Mouse (Mus musculus) adrenal gland, postnatal 14 days (tissue): ENCODE data around the gene Rrbp1. TPM values are rescaled to one million over a fixed set of nuclear protein-coding genes. Genes with fewer than 3 reads are reported as not detected.

ENCODE experiments used
- DNase-seq: peaks from one replicate; pipeline ENCODE4 v3.0.0; 2021; ENCODE audit warnings: mixed read lengths
- total RNA-seq: library from RNA; stranded (reverse); gene quantifications from 2 replicates; pipeline ENCODE4 v1.2.3, GENCODE M21; 2021

Rrbp1 gene
- total RNA-seq, 1 experiment from 2014 or later, result 205 TPM

- no peak for DNase-seq
Measured at GRCm38 (mm10) chr2:143955004-143955403, 56.1 kb downstream of the Rrbp1 start.

DNA sequence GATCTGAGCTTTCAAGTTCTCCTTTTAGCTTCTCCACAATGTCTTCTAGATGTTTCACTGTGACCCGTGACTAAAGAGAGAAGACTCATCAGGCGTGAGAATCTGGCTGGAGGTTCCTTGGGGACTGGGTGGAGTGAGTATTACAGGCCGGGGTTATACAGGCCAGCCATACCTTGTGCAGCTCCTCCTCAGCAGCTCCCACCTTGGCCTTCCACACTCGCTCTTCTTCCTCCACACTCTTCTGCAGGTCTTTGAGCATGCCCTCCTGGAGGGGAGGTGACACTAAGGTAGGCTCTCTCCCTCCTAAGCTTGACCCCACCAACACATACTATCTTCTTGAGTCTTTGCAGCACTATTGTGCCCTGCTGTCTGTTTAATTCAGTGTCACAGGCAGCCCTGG, 57.1 kb downstream of the Rrbp1 start:
- DNase-seq, result no peak

- peak; percentile 48 for DNase-seq
Measured at GRCm38 (mm10) chr2:143951546-143952315, 59.3 kb downstream of the Rrbp1 start.

DNA sequence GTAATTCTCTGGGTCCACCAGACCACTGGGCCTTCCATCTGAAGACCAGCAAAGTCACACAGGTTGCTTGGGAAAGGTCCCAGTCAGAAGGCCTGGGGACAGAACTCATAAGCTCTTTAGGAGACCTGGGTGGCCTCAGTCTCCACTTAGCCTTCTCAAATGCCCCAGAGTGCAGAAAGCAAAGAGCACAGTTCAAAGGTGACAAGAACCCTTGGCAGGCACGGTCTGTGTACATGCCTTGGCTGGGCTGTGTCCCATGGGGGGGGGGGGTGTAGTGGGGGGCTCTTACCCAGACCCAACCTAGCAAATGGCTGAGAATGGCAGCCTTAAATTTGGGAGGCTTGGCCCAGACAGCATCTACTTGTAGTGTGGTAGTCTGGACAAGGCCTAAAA, 60.0 kb downstream of the Rrbp1 start:
- DNase-seq, result no peak

GRCm38 (mm10) chr2:143950290-143951027, 60.6 kb downstream of the Rrbp1 start:
- no peak for DNase-seq

DNA sequence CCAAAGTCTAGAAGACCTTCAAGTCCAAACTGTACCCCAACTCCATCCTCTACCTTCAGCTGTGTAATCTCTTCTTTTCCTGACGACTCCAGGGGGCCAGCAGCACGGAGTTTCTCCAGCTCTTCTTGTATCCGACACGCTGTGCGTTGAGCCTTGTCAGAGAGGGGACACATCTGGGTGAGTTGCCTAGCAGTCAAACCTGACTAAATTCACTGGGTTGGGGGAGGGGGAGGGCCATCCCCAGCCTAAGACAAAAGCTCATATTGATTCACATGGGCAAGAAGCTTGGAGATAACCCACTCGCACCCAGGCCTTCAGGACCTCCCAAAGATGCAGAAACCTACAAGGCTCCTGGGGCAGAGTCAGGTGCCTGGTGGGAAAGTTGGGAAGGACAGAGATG, 61.8 kb downstream of the Rrbp1 start:
- no peak for DNase-seq

DNA sequence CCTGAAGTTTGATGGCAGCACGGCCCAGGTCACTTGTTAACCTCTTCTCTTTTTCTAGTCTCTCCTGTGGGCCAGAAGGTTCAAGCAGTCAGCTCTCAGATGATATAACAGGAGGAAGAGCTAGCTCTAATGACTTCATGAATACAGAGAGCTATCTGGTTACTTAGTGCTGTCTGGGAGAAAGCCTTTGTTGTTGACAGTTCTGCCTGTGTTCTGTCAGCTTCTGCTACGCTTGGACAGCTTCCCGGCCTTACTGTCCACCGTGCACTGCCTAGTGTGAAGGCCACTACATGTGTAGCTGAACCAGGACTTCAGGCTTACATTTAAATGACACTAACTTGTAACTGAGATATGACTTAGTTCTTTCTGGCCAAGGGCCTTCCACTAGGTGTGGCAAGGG, 62.6 kb downstream of the Rrbp1 start:
- DNase-seq, result no peak

- no peak for DNase-seq
Measured at GRCm38 (mm10) chr2:143947981-143948380, 63.1 kb downstream of the Rrbp1 start.

DNA sequence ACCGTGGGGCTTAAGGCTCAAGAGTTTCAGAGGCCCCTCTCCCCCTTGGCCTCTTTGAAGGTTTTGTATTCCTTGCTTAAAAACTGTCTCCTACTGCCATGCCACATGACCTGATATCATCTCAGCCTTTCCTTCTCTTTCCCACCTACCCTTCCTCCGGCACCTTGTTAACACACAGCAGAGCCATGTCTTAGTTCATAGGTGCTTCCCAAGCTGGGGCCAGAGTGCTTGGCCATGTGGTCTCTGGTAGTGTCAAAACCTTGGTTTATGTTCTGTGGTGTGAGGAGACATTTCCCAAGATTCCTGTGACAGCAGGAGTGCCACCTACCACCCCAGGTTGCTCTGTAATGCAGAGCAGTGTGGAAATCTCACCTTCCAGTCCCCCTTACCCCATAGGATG, 64.7 kb downstream of the Rrbp1 start:
- DNase-seq, result no peak

DNA sequence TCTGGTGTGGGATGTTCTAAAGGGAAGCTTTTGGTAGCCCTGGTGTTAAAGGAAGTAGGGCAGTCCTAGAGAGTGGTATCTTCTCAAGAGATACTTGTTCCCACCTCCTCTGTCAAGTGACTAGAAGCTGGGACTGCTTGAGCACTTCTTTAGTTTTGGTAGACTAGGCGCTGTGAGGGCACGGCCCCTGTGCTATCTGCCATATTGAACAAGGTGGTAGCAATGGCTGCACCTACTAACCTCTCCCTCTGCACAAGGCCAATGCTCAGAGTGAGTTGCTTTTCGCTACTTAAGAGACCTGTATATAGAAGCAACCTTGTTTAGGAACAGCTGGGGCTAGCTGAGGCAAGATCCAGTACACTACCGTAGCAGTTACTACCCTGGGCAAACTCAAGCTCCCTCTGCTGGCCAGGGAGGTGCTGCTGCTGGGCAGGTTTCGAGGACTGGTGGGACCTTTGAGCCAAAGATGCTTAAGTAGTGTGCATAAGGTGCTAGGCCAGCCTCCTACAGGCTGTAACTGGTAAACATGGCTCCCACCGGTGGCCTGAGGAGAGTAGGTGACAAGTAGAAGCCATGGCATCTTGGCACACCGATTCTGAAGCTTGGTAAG, 65.5 kb downstream of the Rrbp1 start:
- DNase-seq, result peak; percentile 60

DNA sequence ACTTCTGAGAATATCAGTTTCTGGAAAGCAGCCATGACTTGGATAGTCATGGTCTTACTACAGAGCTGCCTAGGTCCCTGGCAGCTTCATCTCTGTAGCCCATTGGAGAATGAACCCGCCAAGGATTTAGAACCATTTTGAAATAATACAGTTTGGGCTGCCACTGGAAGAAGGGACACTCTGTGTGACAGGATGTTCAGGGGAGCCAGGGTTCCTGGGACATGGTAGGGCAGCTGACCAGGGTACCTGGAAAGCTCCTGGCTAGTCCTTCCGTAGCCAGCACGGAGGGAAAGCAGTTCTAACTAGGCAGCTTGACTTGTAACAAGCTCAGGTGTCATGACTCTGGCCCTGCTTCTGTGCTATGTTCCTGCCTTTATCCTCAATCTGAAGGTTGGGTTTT, 66.3 kb downstream of the Rrbp1 start:
- DNase-seq, result no peak

GRCm38 (mm10) chr2:143940406-143940805, 70.7 kb downstream of the Rrbp1 start:
- no peak for DNase-seq

- no peak for DNase-seq
Measured at GRCm38 (mm10) chr2:143937861-143938260, 73.2 kb downstream of the Rrbp1 start.

DNA sequence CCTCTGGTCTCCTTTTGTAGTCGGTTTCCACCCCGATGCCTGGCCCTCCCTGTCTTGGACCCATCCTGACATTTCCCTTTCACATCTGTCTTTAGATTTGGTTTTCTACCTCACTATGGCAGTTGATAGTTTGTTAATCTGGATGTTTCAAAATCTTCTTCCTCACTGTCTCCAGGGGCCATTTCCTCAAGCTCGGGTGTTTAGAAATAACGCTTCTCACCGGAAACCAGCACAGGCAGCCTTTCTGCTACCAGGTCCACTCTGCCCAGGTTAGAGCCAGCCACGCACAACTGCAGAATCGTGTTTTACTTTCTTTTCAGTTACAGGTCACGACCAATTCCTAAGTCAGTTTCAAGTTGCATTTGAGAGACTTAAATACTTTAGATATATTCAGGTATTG, 76.6 kb downstream of the Rrbp1 start:
- no peak for DNase-seq

DNA sequence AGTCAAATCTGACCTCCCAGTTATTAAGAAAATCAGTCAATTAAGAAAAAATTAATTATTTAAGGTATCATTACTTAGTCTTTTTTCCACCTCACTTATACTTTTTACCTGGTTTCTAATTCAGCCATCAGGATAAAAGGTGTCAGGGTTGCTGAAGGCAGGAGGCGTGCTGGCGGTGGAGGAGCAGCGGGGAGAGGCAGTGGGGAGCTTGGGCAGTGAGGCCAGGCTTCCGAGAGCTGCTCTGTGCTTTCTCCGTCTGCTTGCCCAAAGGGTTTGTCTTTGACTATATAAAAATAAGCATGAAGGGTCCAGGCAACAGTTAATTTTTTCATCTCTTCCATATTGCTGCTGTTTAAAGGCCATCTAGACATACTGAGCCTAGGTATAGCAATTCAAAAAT, 77.5 kb downstream of the Rrbp1 start:
- DNase-seq, result no peak

DNA sequence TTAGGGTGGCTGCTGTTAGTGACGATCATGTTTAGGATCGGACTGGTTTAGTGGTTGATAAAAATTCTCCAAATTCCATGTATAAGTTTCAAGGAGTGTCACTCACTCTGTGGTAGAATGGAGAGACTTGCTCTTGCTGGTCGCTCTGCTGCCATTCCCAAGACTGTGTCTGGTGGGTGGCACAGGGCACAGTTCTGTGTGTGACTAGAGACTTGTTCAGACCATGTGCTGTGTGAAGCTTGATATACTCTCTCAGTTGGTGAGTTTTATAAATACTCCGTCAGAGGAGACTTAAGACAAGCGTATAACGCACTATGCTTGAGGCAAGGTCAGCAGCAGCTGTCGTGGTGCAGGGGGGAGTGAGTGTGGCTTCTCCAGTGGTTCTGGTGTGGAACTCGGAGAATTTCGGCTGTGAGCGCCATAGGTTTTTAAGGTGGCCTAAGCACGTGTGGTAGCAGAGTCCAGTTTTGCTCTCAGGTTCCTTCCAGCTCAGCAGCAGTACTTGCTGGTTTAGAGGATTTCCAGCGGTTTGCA, 78.7 kb downstream of the Rrbp1 start:
- no peak for DNase-seq

GRCm38 (mm10) chr2:143929607-143930311, 81.3 kb downstream of the Rrbp1 start:
- no peak for DNase-seq

- DNase-seq, result no peak
Measured at GRCm38 (mm10) chr2:143925826-143926225, 85.2 kb downstream of the Rrbp1 start.

- peak; percentile 52 for DNase-seq
Measured at GRCm38 (mm10) chr2:143924085-143924484, 87.0 kb downstream of the Rrbp1 start.

DNA sequence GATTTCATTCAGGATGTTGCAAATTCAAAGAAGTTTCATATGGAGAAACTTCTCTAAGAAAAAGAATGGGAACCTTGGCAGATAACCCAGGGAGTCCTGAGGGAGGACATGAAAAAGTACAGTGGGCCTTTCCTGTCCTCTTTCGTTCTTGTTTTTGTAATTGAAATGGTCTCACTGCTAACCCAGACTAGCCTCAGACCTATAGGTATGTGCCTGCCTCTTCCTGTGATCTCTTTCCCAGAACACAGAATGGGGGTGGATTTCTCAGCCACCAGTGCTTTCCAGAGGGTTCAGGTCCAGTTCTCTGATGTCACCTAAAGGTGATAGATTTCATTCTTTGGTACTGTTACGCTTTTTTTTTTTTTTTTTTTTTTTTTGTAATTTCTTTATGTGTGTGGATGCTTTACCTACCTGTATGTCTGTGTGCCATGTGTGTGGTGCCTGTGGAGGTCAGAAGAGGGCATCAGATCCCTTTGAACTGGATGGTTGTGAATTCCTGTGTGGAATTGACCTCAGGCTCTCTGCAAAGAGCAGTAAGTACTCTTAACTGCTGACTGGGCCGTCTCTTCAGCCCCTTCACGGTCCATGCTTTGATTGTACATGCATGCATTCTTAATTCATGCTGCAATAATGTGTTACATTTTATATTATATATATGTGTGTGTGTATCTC, 92.1 kb downstream of the Rrbp1 start:
- no peak for DNase-seq

DNA sequence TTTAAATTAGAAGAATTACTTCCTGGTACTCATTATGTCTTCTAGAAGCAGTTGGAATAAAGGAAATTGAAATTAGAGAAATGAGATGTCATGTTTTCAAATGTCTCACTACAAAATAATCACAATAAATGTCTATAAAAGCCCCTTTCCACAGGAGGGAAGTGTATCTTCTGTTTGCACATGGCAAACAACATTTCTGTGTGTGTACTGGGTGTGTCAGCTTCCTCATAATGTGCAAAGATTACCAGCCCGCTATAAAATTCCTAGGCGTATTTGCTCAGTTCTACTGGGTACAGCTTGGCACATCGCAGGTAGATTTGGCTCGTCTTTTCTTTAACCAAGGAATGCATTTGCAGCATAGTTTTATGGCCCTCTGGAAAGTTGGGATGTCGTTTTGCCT, 93.4 kb downstream of the Rrbp1 start:
- DNase-seq, result no peak

DNA sequence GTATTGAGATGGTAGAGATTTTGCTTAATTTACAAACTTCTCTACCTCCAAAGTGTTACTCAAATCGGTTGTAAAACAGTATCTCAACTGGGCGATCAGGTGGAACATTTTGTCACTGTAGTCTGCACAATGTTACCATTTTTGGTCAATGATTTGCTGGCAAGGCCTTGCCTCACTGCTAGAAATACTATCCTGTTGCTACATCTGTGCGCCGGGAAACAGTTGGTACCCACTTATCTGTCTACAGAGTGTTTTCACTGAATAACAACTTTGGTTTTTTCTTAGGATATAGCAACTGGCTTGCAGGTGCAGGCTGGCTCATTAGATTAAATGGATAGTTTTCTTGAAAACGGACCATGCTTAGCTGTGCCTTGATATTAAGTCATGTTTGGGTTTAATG, 94.8 kb downstream of the Rrbp1 start:
- DNase-seq, result peak; percentile 31
